Mouse (Mus musculus) heart, postnatal 0 days (tissue): ENCODE results near the gene Ctf1.

Experiments used
- CTCF ChIP-seq: IDR thresholded peaks from 2 replicates; pipeline ENCODE4 v1.5.1; 2016; ENCODE audit warnings: antibody characterized with exemption, control low read depth, low read depth
- EP300 ChIP-seq: IDR thresholded peaks from 2 replicates; pipeline ENCODE4 v1.6.1; 2016; ENCODE audit warnings: antibody characterized with exemption, low read depth

- TF ChIP-seq CTCF = no peak
- TF ChIP-seq EP300 = no peak
Observed at GRCm38 (mm10) chr7:127718339-127718738, 5.8 kb downstream of the Ctf1 start.
